Mouse (Mus musculus): ENCODE data around the gene Clstn1.

GRCm38 (mm10) chr4:149691368-149691767 lies 105.1 kb downstream of the Clstn1 start:
- TF ChIP-seq CTCF (IDR thresholded peaks at IDR 0.05; ENCODE audit: borderline replicate concordance, insufficient read depth, low read depth, low read length) (no peak), POLR2A (IDR thresholded peaks at IDR 0.05; ENCODE audit: borderline replicate concordance, insufficient read depth, low read length) (no peak)

Measured in cerebellum, adult 2 months (tissue).